Mouse (Mus musculus): ENCODE data around the gene Gm49661. TPM values are rescaled to one million over a fixed set of nuclear protein-coding genes. Genes with fewer than 3 reads are reported as not detected.
A peak's percentile ranks its signal among the peaks of the same experiment; 100 is the strongest.

The Gm49661 gene
- total and polyA plus RNA-seq, 3 experiments: not detected

DNA sequence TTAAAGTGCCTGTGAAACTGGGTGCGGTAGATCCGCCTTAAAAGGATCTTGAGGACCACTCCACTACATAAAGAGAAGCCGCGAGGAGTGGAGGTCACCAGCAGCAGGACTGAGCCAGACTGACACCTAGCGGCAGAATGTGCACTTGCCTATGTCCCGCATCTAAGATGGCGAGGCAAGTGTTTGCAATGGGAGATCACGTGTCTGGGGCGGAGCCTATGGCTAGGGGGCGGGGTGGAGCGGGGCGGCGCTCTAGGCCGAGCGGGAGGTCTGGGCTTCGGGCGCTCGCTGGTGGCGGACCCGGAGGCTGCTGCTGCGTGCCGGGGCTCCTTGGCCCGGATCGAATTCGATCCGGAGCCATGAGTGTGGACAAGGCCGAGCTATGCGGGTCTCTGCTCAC lies 21.1 kb upstream of the Gm49661 start, which contains the start of gene Hook2:
Hook2 (plus strand) TSS at position 255 of the 400 bp plus-strand sequence.
- no peaks in the 10 kb centered on the region for H3K9me3 ChIP-seq (replicated peaks)
- DNase-seq (ENCODE audit: low spot score) (peak; percentile 93), ATAC-seq (ENCODE audit: extremely low read depth, insufficient number of reproducible peaks, low FRiP score, poor library complexity, severe bottlenecking) (peak; percentile 76)
- no peaks in the 10 kb centered on the region for H3K27me3 ChIP-seq (ENCODE audit: insufficient read depth, low read length)
- peaks cover 48% of the 10 kb centered on the region for H3K4me1 ChIP-seq (ENCODE audit: insufficient read depth, low read depth, low read length)
- peak within 1 kb of the TSS; percentile 79 for H3K4me3 ChIP-seq (ENCODE audit: low read depth, low read length)
- TF ChIP-seq POLR2AphosphoS5 (IDR thresholded peaks at IDR 0.05; ENCODE audit: insufficient replicate concordance, low read depth, low read length) (no peak), CTCF (IDR thresholded peaks at IDR 0.05; ENCODE audit: low read depth, low read length) (peak; percentile 87), TAL1 (conservative IDR thresholded peaks at IDR 0.05; ENCODE audit: low read depth, low read length) (no peak)
- peaks cover 20% of the 10 kb centered on the region for H3K36me3 ChIP-seq (replicated peaks)

GRCm38 (mm10) chr8:84989810-84990209 lies 20.6 kb upstream of the Gm49661 start:
- peak overlapping the region; percentile 79 for H3K4me3 ChIP-seq (ENCODE audit: low read depth, low read length)
- peak; percentile 22; the same call in 1 of the 2 replicates for ATAC-seq (ENCODE audit: extremely low read depth, insufficient number of reproducible peaks, low FRiP score, poor library complexity, severe bottlenecking)
- H3K4me1 ChIP-seq (ENCODE audit: insufficient read depth, low read depth, low read length): peaks cover 53% of the 10 kb centered on the region
- DNase-seq (ENCODE audit: low spot score): peak; percentile 68
- TF ChIP-seq GATA1 (IDR thresholded peaks at IDR 0.05; ENCODE audit: borderline replicate concordance, low read length): no peak
- TF ChIP-seq CTCF (IDR thresholded peaks at IDR 0.05; ENCODE audit: low read depth, low read length): peak; percentile 59; the same call in 1 of the 2 replicates
- no peaks in the 10 kb centered on the region for H3K9me3 ChIP-seq (replicated peaks)
- peaks cover 15% of the 10 kb centered on the region for H3K36me3 ChIP-seq (replicated peaks)
- H3K27me3 ChIP-seq (ENCODE audit: insufficient read depth, low read length): no peaks in the 10 kb centered on the region

- peaks cover 10% of the 10 kb centered on the region for H3K36me3 ChIP-seq (replicated peaks)
- H3K4me3 ChIP-seq (ENCODE audit: low read depth, low read length): peak overlapping the region; percentile 60; the same call in 1 of the 2 replicates
- no peaks in the 10 kb centered on the region for H3K27me3 ChIP-seq (ENCODE audit: insufficient read depth, low read length)
- peaks cover 58% of the 10 kb centered on the region for H3K4me1 ChIP-seq (ENCODE audit: insufficient read depth, low read depth, low read length)
- ATAC-seq (ENCODE audit: extremely low read depth, insufficient number of reproducible peaks, low FRiP score, poor library complexity, severe bottlenecking) (no peak), DNase-seq (ENCODE audit: low spot score) (no peak)
- no peaks in the 10 kb centered on the region for H3K9me3 ChIP-seq (replicated peaks)
- TF ChIP-seq CTCF (IDR thresholded peaks at IDR 0.05; ENCODE audit: low read depth, low read length) (no peak), GATA1 (IDR thresholded peaks at IDR 0.05; ENCODE audit: borderline replicate concordance, low read length) (no peak), GATA2 (IDR thresholded peaks at IDR 0.05; ENCODE audit: borderline replicate concordance, low read depth, low read length) (no peak), POLR2AphosphoS5 (IDR thresholded peaks at IDR 0.05; ENCODE audit: insufficient replicate concordance, low read depth, low read length) (no peak), TAL1 (conservative IDR thresholded peaks at IDR 0.05; ENCODE audit: low read depth, low read length) (no peak)
Measured at GRCm38 (mm10) chr8:84989311-84989731, 20.1 kb upstream of the Gm49661 start.

- no peak overlapping the region for H3K4me3 ChIP-seq (ENCODE audit: low read depth, low read length)
- DNase-seq (ENCODE audit: low spot score) (no peak), ATAC-seq (ENCODE audit: extremely low read depth, insufficient number of reproducible peaks, low FRiP score, poor library complexity, severe bottlenecking) (no peak)
- peaks cover 72% of the 10 kb centered on the region for H3K4me1 ChIP-seq (ENCODE audit: insufficient read depth, low read depth, low read length)
- H3K9me3 ChIP-seq (replicated peaks): no peaks in the 10 kb centered on the region
- H3K27me3 ChIP-seq (ENCODE audit: insufficient read depth, low read length): no peaks in the 10 kb centered on the region
- H3K36me3 ChIP-seq (replicated peaks): no peaks in the 10 kb centered on the region
- TF ChIP-seq TAL1 (conservative IDR thresholded peaks at IDR 0.05; ENCODE audit: low read depth, low read length): no peak
- no peak for TF ChIP-seq CTCF (IDR thresholded peaks at IDR 0.05; ENCODE audit: low read depth, low read length)
- TF ChIP-seq GATA2 (IDR thresholded peaks at IDR 0.05; ENCODE audit: borderline replicate concordance, low read depth, low read length): no peak
- no peak for TF ChIP-seq POLR2AphosphoS5 (IDR thresholded peaks at IDR 0.05; ENCODE audit: insufficient replicate concordance, low read depth, low read length)
- TF ChIP-seq GATA1 (IDR thresholded peaks at IDR 0.05; ENCODE audit: borderline replicate concordance, low read length): no peak
Measured at GRCm38 (mm10) chr8:84987903-84988302, 18.7 kb upstream of the Gm49661 start.

DNA sequence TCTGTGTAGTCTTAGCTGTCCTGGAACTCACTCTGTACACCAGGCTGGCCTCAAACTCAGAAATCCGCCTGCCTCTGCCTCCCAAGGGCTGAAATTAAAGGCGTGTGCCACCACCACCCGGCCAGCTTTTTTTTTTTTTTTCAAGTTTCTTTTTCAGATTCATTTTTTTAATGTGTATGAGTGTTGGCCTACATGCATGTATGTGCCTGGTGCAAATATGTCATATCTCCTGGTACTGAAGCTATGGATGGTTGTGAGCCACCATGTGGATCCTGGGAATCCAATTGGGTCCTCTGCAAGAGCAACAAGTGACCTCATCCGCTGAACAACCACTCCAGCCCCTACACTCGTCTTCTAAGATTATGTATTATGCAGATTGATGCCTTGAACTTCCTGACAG lies 18.2 kb upstream of the Gm49661 start:
- ATAC-seq (ENCODE audit: extremely low read depth, insufficient number of reproducible peaks, low FRiP score, poor library complexity, severe bottlenecking) (no peak), DNase-seq (ENCODE audit: low spot score) (no peak)
- H3K4me1 ChIP-seq (ENCODE audit: insufficient read depth, low read depth, low read length): peaks cover 77% of the 10 kb centered on the region
- no peak overlapping the region for H3K4me3 ChIP-seq (ENCODE audit: low read depth, low read length)
- TF ChIP-seq GATA1 (IDR thresholded peaks at IDR 0.05; ENCODE audit: borderline replicate concordance, low read length): no peak
- TF ChIP-seq GATA2 (IDR thresholded peaks at IDR 0.05; ENCODE audit: borderline replicate concordance, low read depth, low read length): no peak
- no peak for TF ChIP-seq POLR2AphosphoS5 (IDR thresholded peaks at IDR 0.05; ENCODE audit: insufficient replicate concordance, low read depth, low read length)
- no peak for TF ChIP-seq TAL1 (conservative IDR thresholded peaks at IDR 0.05; ENCODE audit: low read depth, low read length)
- no peak for TF ChIP-seq CTCF (IDR thresholded peaks at IDR 0.05; ENCODE audit: low read depth, low read length)
- no peaks in the 10 kb centered on the region for H3K27me3 ChIP-seq (ENCODE audit: insufficient read depth, low read length)
- H3K36me3 ChIP-seq (replicated peaks): no peaks in the 10 kb centered on the region
- no peaks in the 10 kb centered on the region for H3K9me3 ChIP-seq (replicated peaks)

DNA sequence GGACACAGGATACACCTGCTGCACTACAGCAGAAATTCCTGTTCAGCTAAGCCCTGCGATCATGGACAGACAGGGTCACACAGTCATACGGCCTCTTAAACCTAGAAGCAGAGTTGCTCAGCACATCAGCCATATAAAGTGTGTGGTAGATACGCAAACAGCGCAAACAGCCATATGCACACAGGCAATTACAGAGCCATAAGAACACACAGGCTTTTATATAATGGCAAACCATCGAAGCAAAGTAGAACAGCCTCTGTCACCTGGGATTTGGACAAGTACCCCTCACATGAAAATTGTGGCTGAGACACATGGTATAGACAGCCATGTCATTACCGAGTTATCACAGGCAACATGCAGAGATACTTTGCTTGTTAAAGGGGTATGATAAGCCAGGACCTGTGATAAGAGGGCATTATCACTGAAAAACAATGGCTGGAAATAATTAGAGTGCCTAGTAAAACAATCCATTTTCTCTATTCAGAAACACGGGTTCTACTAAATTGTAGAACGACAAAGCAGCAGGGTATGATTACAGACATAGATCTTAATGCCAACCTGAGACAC lies 17.2 kb upstream of the Gm49661 start:
- Histone ChIP-seq H3K4me3 (ENCODE audit: low read depth, low read length) (peak overlapping the region; percentile 74), H3K36me3 (replicated peaks) (no peaks in the 10 kb centered on the region), H3K9me3 (replicated peaks) (no peaks in the 10 kb centered on the region), H3K4me1 (ENCODE audit: insufficient read depth, low read depth, low read length) (peaks cover 83% of the 10 kb centered on the region), H3K27me3 (ENCODE audit: insufficient read depth, low read length) (no peaks in the 10 kb centered on the region)
- no peak for DNase-seq (ENCODE audit: low spot score)
- ATAC-seq (ENCODE audit: extremely low read depth, insufficient number of reproducible peaks, low FRiP score, poor library complexity, severe bottlenecking): peak; percentile 28
- TF ChIP-seq TAL1 (conservative IDR thresholded peaks at IDR 0.05; ENCODE audit: low read depth, low read length) (peak; percentile 70), POLR2AphosphoS5 (IDR thresholded peaks at IDR 0.05; ENCODE audit: insufficient replicate concordance, low read depth, low read length) (no peak), GATA1 (IDR thresholded peaks at IDR 0.05; ENCODE audit: borderline replicate concordance, low read length) (no peak)

All from G1E (cell line).